Mouse (Mus musculus) heart, embryonic 13.5 days (tissue): ENCODE measurements at regions not wholly inside any gene's neighbourhood (a gene's known extent, or its start where the extent isn't known, plus 50 kb on each side); places are given as distances from the start of the nearest gene placed in this dataset.

Source experiments
- ATAC-seq: fragments of 200-750 bp; cut with Nextera tagmentation; 2 replicates; pipeline ENCODE4 v1.8.0; 2017; ENCODE audit warnings: moderate TSS enrichment; ENCODE audit not compliant: insufficient number of reproducible peaks, low FRiP score, low TSS enrichment; ENCODE audit errors: extremely low read depth
- H3K27ac ChIP-seq: fragments of 300-500 bp; sonication (generic); replicated peaks from 2 replicates; pipeline ENCODE4 v1.5.1; 2015; ENCODE audit warnings: moderate library complexity, mild to moderate bottlenecking, inconsistent platforms
- H3K27me3 ChIP-seq: fragments of 300-500 bp; sonication (generic); replicated peaks from 2 replicates; pipeline ENCODE4 v1.6.1; 2015; ENCODE audit warnings: mild to moderate bottlenecking, inconsistent platforms
- H3K36me3 ChIP-seq: fragments of 300-500 bp; sonication (generic); 2 replicates; pipeline ENCODE4 v1.6.1; 2015; ENCODE audit warnings: mild to moderate bottlenecking, inconsistent platforms
- H3K4me1 ChIP-seq: fragments of 300-500 bp; sonication (generic); 2 replicates; pipeline ENCODE4 v1.6.1; 2015; ENCODE audit warnings: inconsistent platforms
- H3K4me2 ChIP-seq: fragments of 300-500 bp; sonication (generic); 2 replicates; pipeline ENCODE4 v1.6.1; 2015; ENCODE audit warnings: inconsistent platforms, mild to moderate bottlenecking, moderate library complexity
- H3K4me3 ChIP-seq: fragments of 300-500 bp; sonication (generic); 2 replicates; pipeline ENCODE4 v1.5.1; 2015; ENCODE audit warnings: moderate library complexity, mild to moderate bottlenecking, inconsistent platforms
- H3K9ac ChIP-seq: fragments of 300-500 bp; sonication (generic); 2 replicates; pipeline ENCODE4 v1.6.1; 2015; ENCODE audit warnings: inconsistent platforms, mild to moderate bottlenecking, moderate library complexity
- H3K9me3 ChIP-seq: fragments of 300-500 bp; sonication (generic); 2 replicates; pipeline ENCODE4 v1.6.1; 2016; ENCODE audit warnings: inconsistent platforms
- WGBS: fragments of 180-500 bp; shearing (Covaris S2); methylation state at CpG from one replicate; pipeline ENCODE4 v1.1.7; 2015; ENCODE audit warnings: mixed read lengths; 5-methylcytosine and 5-hydroxymethylcytosine counted together

GRCm38 (mm10) chr7:96102727-96103126 is 68.3 kb upstream of the Tenm4 start:
- peaks cover 17% of the 10 kb centered on the region for H3K4me1 ChIP-seq
- no peaks in the 10 kb centered on the region for H3K27me3 ChIP-seq
- no peak overlapping the region for H3K4me3 ChIP-seq
- WGBS = 51% methylated on average over 6 of the region's 6 CpGs
- no peak overlapping the region for H3K9ac ChIP-seq
- no peaks in the 10 kb centered on the region for H3K36me3 ChIP-seq
- H3K9me3 ChIP-seq = no peaks in the 10 kb centered on the region
- H3K27ac ChIP-seq = no peak overlapping the region
- no peak for ATAC-seq
- H3K4me2 ChIP-seq = no peak overlapping the region

- H3K9me3 ChIP-seq = no peaks in the 10 kb centered on the region
- no peak for ATAC-seq
- no peak overlapping the region for H3K27ac ChIP-seq
- no peak overlapping the region for H3K4me3 ChIP-seq
- H3K36me3 ChIP-seq = no peaks in the 10 kb centered on the region
- H3K27me3 ChIP-seq = no peaks in the 10 kb centered on the region
- WGBS = 70% methylated on average over 2 of the region's 2 CpGs
- H3K4me1 ChIP-seq = no peaks in the 10 kb centered on the region
- H3K9ac ChIP-seq = no peak overlapping the region
- no peak overlapping the region for H3K4me2 ChIP-seq
These were observed 62.3 kb upstream of the Tenm4 start for GRCm38 (mm10) chr7:96108768-96109167.

GRCm38 (mm10) chr7:96120142-96120541 is 50.9 kb upstream of the Tenm4 start:
- Histone ChIP-seq H3K4me1 (no peaks in the 10 kb centered on the region), H3K36me3 (no peaks in the 10 kb centered on the region), H3K9ac (no peak overlapping the region), H3K4me3 (no peak overlapping the region), H3K27me3 (no peaks in the 10 kb centered on the region), H3K4me2 (no peak overlapping the region), H3K27ac (no peak overlapping the region), H3K9me3 (no peaks in the 10 kb centered on the region)
- WGBS = 76% methylated on average over 8 of the region's 8 CpGs
- no peak for ATAC-seq
